26 mouse cellular contexts compared by ENCODE assay signal in the genomic region with DNA sequence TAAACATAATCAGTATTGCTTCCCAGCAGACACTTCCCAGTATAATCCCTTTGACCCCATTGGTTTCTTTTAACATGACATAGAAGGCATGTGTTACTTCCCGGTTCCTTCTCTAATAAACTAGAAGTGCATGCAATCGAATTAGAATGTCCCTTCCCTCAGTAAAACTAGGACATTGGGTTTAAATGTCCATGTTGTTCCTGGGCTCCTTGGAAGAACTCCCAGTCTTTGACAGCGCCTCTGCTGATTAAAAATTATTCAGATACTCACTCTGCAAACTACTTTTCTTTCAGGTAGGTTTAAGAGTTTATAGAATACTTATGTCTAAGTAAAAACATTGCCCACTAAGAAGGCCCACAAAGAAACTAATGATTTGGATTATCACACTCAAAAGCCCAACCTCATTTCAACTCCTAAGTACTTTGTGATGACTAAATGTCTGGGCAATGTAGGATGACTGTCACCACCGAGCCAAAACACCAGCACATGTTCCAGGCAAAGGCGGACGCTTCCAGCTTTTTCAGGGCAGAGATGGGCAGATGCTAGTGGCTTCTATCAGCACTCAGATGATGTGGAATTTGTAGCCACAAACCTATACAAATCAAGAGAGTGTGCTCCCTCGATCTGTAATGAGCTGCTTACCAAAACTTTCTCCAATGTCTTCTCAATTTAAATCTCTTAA. TPM values are rescaled to one million over a fixed set of nuclear protein-coding genes. Genes with fewer than 3 reads are reported as not detected.
A peak's percentile ranks its signal among the peaks of the same experiment; 100 is the strongest.
DNase-seq lines count a peak whose midpoint lies in the region; ATAC-seq and TF ChIP-seq lines count a peak whose summit lies in the region.
"Had no signal": no experiment of that assay in that cellular context is flagged by ENCODE, and none has a peak within 500 bp of the region (broad histone marks: within the 10 kb centered on the region; RNA-seq: fewer than 3 reads in every experiment).

No protein-coding gene starts in this region.

- ATAC-seq in heart, embryonic 11.5 days (replicated peaks; ENCODE audit: insufficient number of reproducible peaks, low FRiP score, low TSS enrichment) = no peak
- ATAC-seq in heart, embryonic 16.5 days (replicated peaks; ENCODE audit: extremely low read depth, insufficient read depth, low FRiP score) = no peak
- ATAC-seq: activated CD4-positive, CD25-positive, alpha-beta regulatory T cell, adult 4 months; forebrain, postnatal 0 days; intestine, embryonic 16.5 days; midbrain, embryonic 13.5 days; Patski had no signal

- H3K4me2 ChIP-seq in heart, embryonic 11.5 days = no peak overlapping the region
- H3K4me2 ChIP-seq in heart, embryonic 16.5 days (ENCODE audit: low read depth, low read length) = no peak overlapping the region
- H3K4me2 ChIP-seq: embryonic facial prominence, embryonic 13.5 days; hindbrain, embryonic 15.5 days; limb, embryonic 15.5 days; midbrain, embryonic 13.5 days; neural tube, embryonic 15.5 days had no signal

- H3K27me3 ChIP-seq in heart, embryonic 11.5 days (ENCODE audit: control insufficient read depth, insufficient read depth, low read length) = no peaks in the 10 kb centered on the region
- H3K27me3 ChIP-seq in heart, embryonic 16.5 days (ENCODE audit: control insufficient read depth, insufficient read depth, low read length) = no peaks in the 10 kb centered on the region
- H3K27me3 ChIP-seq: embryonic facial prominence, embryonic 13.5 days; hindbrain, embryonic 15.5 days; limb, embryonic 15.5 days; midbrain, embryonic 13.5 days; neural tube, embryonic 15.5 days; Patski had no signal

- no peak overlapping the region for H3K27ac ChIP-seq in heart, embryonic 11.5 days (ENCODE audit: low read depth, low read length)
- peak overlapping the region; percentile 19; the same call in 1 of the 2 replicates for H3K27ac ChIP-seq in layer of hippocampus, adult 2 months
- H3K27ac ChIP-seq in heart, embryonic 16.5 days (ENCODE audit: low read length) = peak overlapping the region; percentile 56
- H3K27ac ChIP-seq: embryonic facial prominence, embryonic 13.5 days; hindbrain, embryonic 15.5 days; limb, embryonic 15.5 days; midbrain, embryonic 13.5 days; neural tube, embryonic 15.5 days had no signal

- H3K4me1 ChIP-seq in heart, embryonic 11.5 days (ENCODE audit: control insufficient read depth, insufficient read depth, low read length) = 0 out of 2 replicates have a peak, but pooled peaks cover 6% of the 10 kb centered on the region
- peaks cover 25% of the 10 kb centered on the region for H3K4me1 ChIP-seq in heart, embryonic 16.5 days (ENCODE audit: control insufficient read depth, insufficient read depth, low read length)
- H3K4me1 ChIP-seq: embryonic facial prominence, embryonic 13.5 days; hindbrain, embryonic 15.5 days; limb, embryonic 15.5 days; midbrain, embryonic 13.5 days; neural tube, embryonic 15.5 days had no signal

- no peak overlapping the region for H3K9ac ChIP-seq in heart, embryonic 11.5 days (ENCODE audit: low read depth, low read length)
- H3K9ac ChIP-seq in heart, embryonic 16.5 days (ENCODE audit: low read length) = no peak overlapping the region
- H3K9ac ChIP-seq: embryonic facial prominence, embryonic 13.5 days; forebrain, postnatal 0 days; hindbrain, embryonic 15.5 days; limb, embryonic 15.5 days; midbrain, embryonic 13.5 days; neural tube, embryonic 15.5 days had no signal

- 55% methylated on average over 7 of the region's 7 CpGs for WGBS in heart, embryonic 11.5 days (ENCODE audit: insufficient replicate concordance)
- 50% methylated on average over 7 of the region's 7 CpGs for WGBS in heart, embryonic 16.5 days

- H3K9me3 ChIP-seq in heart, embryonic 11.5 days (replicated peaks; ENCODE audit: control insufficient read depth, low read length) = no peaks in the 10 kb centered on the region
- H3K9me3 ChIP-seq in heart, embryonic 16.5 days (replicated peaks; ENCODE audit: control insufficient read depth, low read length) = no peaks in the 10 kb centered on the region
- H3K9me3 ChIP-seq: embryonic facial prominence, embryonic 13.5 days; hindbrain, embryonic 15.5 days; limb, embryonic 15.5 days; midbrain, embryonic 13.5 days; neural tube, embryonic 15.5 days had no signal

- DNase-seq in heart, adult 11 months = peak; percentile 96
- DNase-seq in layer of hippocampus, adult 2 months (ENCODE audit: low spot score in 2 of 2) = no peak
- no peak for DNase-seq in layer of hippocampus, adult 8-10 months (ENCODE audit: low spot score in 2 of 2)
- DNase-seq in adipocyte (ENCODE audit: low spot score) = peak; percentile 79
- DNase-seq in left cerebral cortex, adult 9 months (ENCODE audit: low spot score in 2 of 2) = no peak
- DNase-seq: cerebellum, adult 9-11 months; forebrain, postnatal 0 days; kidney, postnatal 14 days; lung, adult 18-20 months; right cerebral cortex, postnatal 4 days; thymus, postnatal 4 days had no signal

- no peak overlapping the region for H3K4me3 ChIP-seq in heart, embryonic 11.5 days (ENCODE audit: low read depth, low read length)
- H3K4me3 ChIP-seq in layer of hippocampus, adult 2 months = no peak overlapping the region
- no peak overlapping the region for H3K4me3 ChIP-seq in heart, embryonic 16.5 days (ENCODE audit: low read length)
- H3K4me3 ChIP-seq: embryonic facial prominence, embryonic 13.5 days; hindbrain, embryonic 15.5 days; limb, embryonic 15.5 days; midbrain, embryonic 13.5 days; myocyte; neural tube, embryonic 15.5 days had no signal

- no peak for TF ChIP-seq CTCF in layer of hippocampus, adult 2 months (conservative IDR thresholded peaks at IDR 0.05)

- peaks cover 7% of the 10 kb centered on the region; the same call in 1 of the 2 replicates for H3K36me3 ChIP-seq in heart, embryonic 11.5 days (ENCODE audit: control insufficient read depth, insufficient read depth, low read length)
- peaks cover 30% of the 10 kb centered on the region for H3K36me3 ChIP-seq in heart, embryonic 16.5 days (ENCODE audit: control insufficient read depth, insufficient read depth)

RNA-seq across cellular contexts. Expression of a gene that starts 14.7 kb away (rescaled TPM):
- 43.7 and 53.6 TPM in 2 replicates for polyA plus RNA-seq in heart, embryonic 11.5 days (2014; fragmentation: Nextera tagmentation; extraction: Ambion mirVana)
- not detected for total RNA-seq in layer of hippocampus, adult 2 months (2021)
- total RNA-seq in layer of hippocampus, adult 8-10 months (2022) = not detected
- polyA plus RNA-seq in heart, embryonic 16.5 days (2015; fragmentation: Nextera tagmentation; extraction: Ambion mirVana) = 49.6 and 52.6 TPM in 2 replicates
- total RNA-seq: forebrain, postnatal 0 days; granulocyte monocyte progenitor cell, adult 5-6 weeks; layer of hippocampus, postnatal 14 days; left cerebral cortex, postnatal 25 days had no signal
- polyA plus RNA-seq: activated CD4-positive, CD25-positive, alpha-beta regulatory T cell, adult 4 months; forebrain, postnatal 0 days; hindbrain, embryonic 15.5 days; intestine, embryonic 16.5 days; midbrain, embryonic 13.5 days; Patski; testis, adult 2 months had no signal

RNA-seq across cellular contexts. Expression of a gene that starts 52.6 kb away (rescaled TPM):
- polyA plus RNA-seq in heart, embryonic 11.5 days (2014; fragmentation: Nextera tagmentation; extraction: Ambion mirVana) = 37.5 and 47.1 TPM in 2 replicates
- 100 to 1,000 TPM; 139 to 150 TPM for total RNA-seq in layer of hippocampus, adult 2 months (2021)
- 100 to 1,000 TPM; 112 to 126 (median 122) TPM for total RNA-seq in layer of hippocampus, adult 8-10 months (2022)
- polyA plus RNA-seq in heart, embryonic 16.5 days (2015; fragmentation: Nextera tagmentation; extraction: Ambion mirVana) = 42.9 and 52.0 TPM in 2 replicates

Comparison
In these comparisons a context has a peak if more than half of its experiments do, and no peak if none do; other contexts are left out.
1. DNase-seq: peak in heart, adult 11 months (single experiment) and adipocyte (single experiment); none in layer of hippocampus, adult 2 months (0 of 2), layer of hippocampus, adult 8-10 months (0 of 2) and left cerebral cortex, adult 9 months (0 of 2).